Mouse (Mus musculus) layer of hippocampus, adult 2 months (tissue): ENCODE measurements around the gene Ing1. TPM values are rescaled to one million over a fixed set of nuclear protein-coding genes. Genes with fewer than 3 reads are reported as not detected.
"Not testable (repeated sequence)": the region's sequence is repeated elsewhere in the genome, so short reads cannot be mapped to it uniquely, and the experiment has no call there.

Experiments used
- DNase-seq, 2 experiments: peaks; one replicate each; pipeline ENCODE4 v3.0.0; 2022; ENCODE audit warnings: low spot score in 2 of 2
- H3K27ac ChIP-seq: fragments of 200-600 bp; 2 replicates; pipeline ENCODE4 v1.8.1; 2022
- H3K4me3 ChIP-seq: fragments of 200-600 bp; 2 replicates; pipeline ENCODE4 v1.8.1; 2022; ENCODE audit warnings: mild to moderate bottlenecking
- CTCF ChIP-seq: fragments of 200-600 bp; conservative IDR thresholded peaks from 2 replicates; pipeline ENCODE4 v1.8.1; 2022; ENCODE audit warnings: antibody characterized with exemption, mild to moderate bottlenecking, moderate library complexity
- total RNA-seq, 2 experiments: library from RNA; stranded (reverse); gene quantifications; 2 replicates each; pipeline ENCODE4 v1.2.3; 2021

Ing1 gene
- total RNA-seq, 2 experiments from 2014 or later, result 37.1 TPM

- TF ChIP-seq CTCF, result no peak
Measured at GRCm38 (mm10) chr8:11556691-11557423, 1.5 kb downstream of the Ing1 start.

GRCm38 (mm10) chr8:11557424-11557767 is 2.0 kb downstream of the Ing1 start:
- no peak for DNase-seq
- Histone ChIP-seq H3K27ac (peak overlapping the region; percentile 93), H3K4me3 (peak overlapping the region; percentile 78)
- no peak for TF ChIP-seq CTCF

More at GRCm38 (mm10) chr8:11556691-11557423, 1.5 kb downstream of the Ing1 start:
- DNase-seq, result no peak
- Histone ChIP-seq H3K27ac (peak overlapping the region; percentile 93), H3K4me3 (peak overlapping the region; percentile 78)

GRCm38 (mm10) chr8:11557768-11558629 is 2.6 kb downstream of the Ing1 start:
- no peak for TF ChIP-seq CTCF
- peak; percentile 92 to 96 for DNase-seq
- H3K4me3 ChIP-seq, result peak overlapping the region; percentile 78
- H3K27ac ChIP-seq, result peak overlapping the region; percentile 93

GRCm38 (mm10) chr8:11559511-11559910 is 4.1 kb downstream of the Ing1 start:
- no peak overlapping the region for H3K4me3 ChIP-seq
- no peak overlapping the region for H3K27ac ChIP-seq
- no peak for DNase-seq
- no peak for TF ChIP-seq CTCF

GRCm38 (mm10) chr8:11560220-11560619 is 4.8 kb downstream of the Ing1 start:
- H3K4me3 ChIP-seq, result no peak overlapping the region
- H3K27ac ChIP-seq, result no peak overlapping the region
- no peak for TF ChIP-seq CTCF
- DNase-seq, result no peak

GRCm38 (mm10) chr8:11564236-11564635 is 8.9 kb downstream of the Ing1 start:
- DNase-seq, result no peak
- no peak for TF ChIP-seq CTCF
- Histone ChIP-seq H3K27ac (no peak overlapping the region), H3K4me3 (no peak overlapping the region)

- Histone ChIP-seq H3K4me3 (no peak overlapping the region), H3K27ac (no peak overlapping the region)
- DNase-seq, result no peak
- no peak for TF ChIP-seq CTCF
Measured at GRCm38 (mm10) chr8:11564721-11565120, 9.3 kb downstream of the Ing1 start.

GRCm38 (mm10) chr8:11568193-11568592 is 12.8 kb downstream of the Ing1 start:
- H3K27ac ChIP-seq, DNase-seq, H3K4me3 ChIP-seq: not testable (repeated sequence)

GRCm38 (mm10) chr8:11569260-11570097 is 14.1 kb downstream of the Ing1 start:
- no peak overlapping the region for H3K4me3 ChIP-seq
- no peak overlapping the region for H3K27ac ChIP-seq
- TF ChIP-seq CTCF, result no peak
- no peak for DNase-seq

GRCm38 (mm10) chr8:11570742-11571141 is 15.4 kb downstream of the Ing1 start:
- no peak for TF ChIP-seq CTCF
- DNase-seq, result no peak
- H3K4me3 ChIP-seq, result no peak overlapping the region
- H3K27ac ChIP-seq, result no peak overlapping the region

GRCm38 (mm10) chr8:11571950-11572349 is 16.6 kb downstream of the Ing1 start:
- DNase-seq, result no peak
- TF ChIP-seq CTCF, result no peak
- Histone ChIP-seq H3K27ac (no peak overlapping the region), H3K4me3 (no peak overlapping the region)

- no peak overlapping the region for H3K27ac ChIP-seq
- no peak for DNase-seq
Measured at GRCm38 (mm10) chr8:11572428-11572827, 17.1 kb downstream of the Ing1 start.

More at GRCm38 (mm10) chr8:11572428-11572827, 17.1 kb downstream of the Ing1 start:
- TF ChIP-seq CTCF, result no peak
- no peak overlapping the region for H3K4me3 ChIP-seq
